Mouse (Mus musculus): ENCODE data around the gene Nedd9. TPM values are rescaled to one million over a fixed set of nuclear protein-coding genes. Genes with fewer than 3 reads are reported as not detected.

Gene Nedd9
- polyA plus RNA-seq, 1 experiment from 2014 or later, result 4.0 TPM

DNA sequence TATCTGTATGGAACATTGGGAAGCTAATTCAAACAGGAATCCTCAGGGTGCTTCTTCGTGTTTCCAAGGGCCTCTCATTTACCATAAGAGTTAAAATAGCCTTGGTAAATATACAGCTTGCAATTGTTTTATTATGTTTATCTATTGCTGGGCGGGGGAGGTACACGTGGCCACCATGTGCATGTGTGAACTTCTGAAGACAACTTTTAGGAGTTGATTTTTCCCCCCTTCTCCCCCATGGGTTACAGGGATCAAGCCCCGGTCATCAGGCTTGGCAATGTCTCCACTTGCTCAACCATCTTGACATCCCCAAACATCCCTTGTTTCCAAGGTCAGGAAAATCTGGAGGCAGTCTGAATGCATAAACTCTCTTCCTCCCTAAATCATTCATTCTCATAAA, 25.1 kb upstream of the Nedd9 start:
- no peak overlapping the region for H3K4me2 ChIP-seq
- WGBS (ENCODE audit: insufficient replicate concordance), result 57% methylated on average over 4 of the region's 4 CpGs
- H3K36me3 ChIP-seq (replicated peaks), result no peaks in the 10 kb centered on the region
- H3K4me3 ChIP-seq (replicated peaks), result no peak overlapping the region
- H3K4me1 ChIP-seq (replicated peaks), result no peaks in the 10 kb centered on the region
- no peaks in the 10 kb centered on the region for H3K9me3 ChIP-seq (replicated peaks)
- no peak overlapping the region for H3K27ac ChIP-seq (replicated peaks)
- no peak overlapping the region for H3K9ac ChIP-seq
- no peak for ATAC-seq (ENCODE audit: insufficient read depth)
- H3K27me3 ChIP-seq, result no peaks in the 10 kb centered on the region

DNA sequence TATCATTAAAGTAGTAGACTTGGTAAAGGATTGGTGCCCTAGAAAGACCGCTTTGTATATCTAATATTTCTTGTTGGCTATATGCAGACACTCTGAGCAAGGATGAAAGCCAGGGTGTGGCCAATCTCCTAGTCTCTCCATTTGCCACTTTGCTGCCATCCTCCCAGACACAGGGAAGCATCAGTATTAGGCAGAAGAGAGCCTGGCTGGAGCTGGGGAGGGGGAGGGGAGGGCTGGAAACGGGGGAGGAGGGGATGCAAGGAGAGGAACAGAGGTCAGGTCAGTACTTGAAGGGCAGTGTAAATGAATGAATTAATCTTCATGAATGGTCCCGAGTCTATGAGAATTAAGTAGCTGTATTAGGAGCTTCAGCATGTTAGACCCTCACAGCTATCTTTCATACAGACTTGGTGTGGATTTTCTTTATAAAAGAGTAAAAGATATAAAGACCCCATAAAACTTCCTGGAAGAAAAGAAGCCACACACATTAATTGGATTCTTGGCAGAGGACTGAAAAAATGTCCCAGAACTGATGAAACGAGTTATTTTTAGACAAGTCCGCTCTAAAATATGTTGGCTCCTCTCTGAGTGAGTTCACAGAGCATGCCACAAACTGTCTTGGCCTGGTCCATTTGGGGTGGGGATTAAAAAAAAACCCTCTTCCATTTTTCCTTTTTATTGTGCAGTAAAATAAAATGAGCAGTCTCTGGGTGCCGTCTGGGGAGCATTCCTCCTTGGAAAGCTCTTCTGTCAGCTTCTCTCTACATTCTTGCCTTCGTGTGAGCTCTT, 23.7 kb upstream of the Nedd9 start:
- no peak overlapping the region for H3K4me3 ChIP-seq (replicated peaks)
- H3K9me3 ChIP-seq (replicated peaks), result no peaks in the 10 kb centered on the region
- no peaks in the 10 kb centered on the region for H3K36me3 ChIP-seq (replicated peaks)
- no peak for ATAC-seq (ENCODE audit: insufficient read depth)
- H3K27ac ChIP-seq (replicated peaks), result no peak overlapping the region
- H3K9ac ChIP-seq, result no peak overlapping the region
- no peaks in the 10 kb centered on the region for H3K4me1 ChIP-seq (replicated peaks)
- H3K27me3 ChIP-seq, result no peaks in the 10 kb centered on the region
- H3K4me2 ChIP-seq, result no peak overlapping the region
- 56% methylated on average over 7 of the region's 7 CpGs for WGBS (ENCODE audit: insufficient replicate concordance)

DNA sequence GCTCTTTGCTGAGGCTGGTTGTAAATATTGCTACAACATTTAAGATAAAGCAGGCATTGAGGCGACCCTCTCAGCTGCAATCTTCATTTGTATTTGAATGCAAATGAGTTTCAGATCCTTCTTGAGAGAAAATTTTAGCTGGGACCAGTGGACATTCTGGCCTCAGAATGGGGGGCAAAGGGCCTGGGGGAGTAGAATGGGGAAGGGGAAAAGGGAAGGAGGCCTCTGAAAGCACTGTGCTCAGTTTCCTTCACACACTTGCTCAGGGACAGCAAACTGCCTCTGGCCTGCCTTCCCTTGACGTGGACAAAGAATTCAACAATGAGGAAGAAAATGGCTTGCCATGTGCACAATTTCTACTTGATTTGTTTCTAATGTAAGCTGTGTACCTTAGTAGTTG, 18.4 kb upstream of the Nedd9 start:
- ATAC-seq (ENCODE audit: insufficient read depth), result no peak
- Histone ChIP-seq H3K9ac (no peak overlapping the region), H3K4me3 (replicated peaks) (no peak overlapping the region), H3K4me1 (replicated peaks) (peaks cover 5% of the 10 kb centered on the region; the same call in 1 of the 2 replicates), H3K27ac (replicated peaks) (no peak overlapping the region), H3K36me3 (replicated peaks) (no peaks in the 10 kb centered on the region), H3K27me3 (no peaks in the 10 kb centered on the region), H3K4me2 (no peak overlapping the region), H3K9me3 (replicated peaks) (no peaks in the 10 kb centered on the region)
- WGBS (ENCODE audit: insufficient replicate concordance), result 37% methylated on average over 2 of the region's 2 CpGs

DNA sequence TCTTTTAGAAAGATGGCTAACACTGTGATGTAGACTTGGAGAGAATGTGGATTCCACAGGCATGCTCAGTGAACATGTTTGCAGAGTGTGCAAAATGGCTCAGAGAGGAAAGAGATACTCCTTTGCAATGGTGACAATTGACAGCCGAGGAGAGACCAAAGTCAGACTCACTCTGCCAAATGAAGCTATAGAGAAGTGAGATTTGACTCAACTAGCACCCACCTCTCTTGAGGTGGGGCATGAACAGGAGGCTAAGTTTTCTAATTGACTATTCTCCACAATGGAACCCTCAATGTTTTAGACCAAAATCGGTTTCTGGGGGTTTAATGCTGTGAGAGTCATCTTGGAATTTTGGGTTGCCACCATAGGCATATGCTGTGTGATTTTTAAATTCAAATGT, 17.8 kb upstream of the Nedd9 start:
- H3K27me3 ChIP-seq, result no peaks in the 10 kb centered on the region
- H3K9ac ChIP-seq, result no peak overlapping the region
- no peak overlapping the region for H3K27ac ChIP-seq (replicated peaks)
- no peak for ATAC-seq (ENCODE audit: insufficient read depth)
- H3K4me1 ChIP-seq (replicated peaks), result peaks cover 5% of the 10 kb centered on the region; the same call in 1 of the 2 replicates
- H3K36me3 ChIP-seq (replicated peaks), result no peaks in the 10 kb centered on the region
- no peaks in the 10 kb centered on the region for H3K9me3 ChIP-seq (replicated peaks)
- 45% methylated on average over 2 of the region's 2 CpGs for WGBS (ENCODE audit: insufficient replicate concordance)
- no peak overlapping the region for H3K4me3 ChIP-seq (replicated peaks)
- no peak overlapping the region for H3K4me2 ChIP-seq

DNA sequence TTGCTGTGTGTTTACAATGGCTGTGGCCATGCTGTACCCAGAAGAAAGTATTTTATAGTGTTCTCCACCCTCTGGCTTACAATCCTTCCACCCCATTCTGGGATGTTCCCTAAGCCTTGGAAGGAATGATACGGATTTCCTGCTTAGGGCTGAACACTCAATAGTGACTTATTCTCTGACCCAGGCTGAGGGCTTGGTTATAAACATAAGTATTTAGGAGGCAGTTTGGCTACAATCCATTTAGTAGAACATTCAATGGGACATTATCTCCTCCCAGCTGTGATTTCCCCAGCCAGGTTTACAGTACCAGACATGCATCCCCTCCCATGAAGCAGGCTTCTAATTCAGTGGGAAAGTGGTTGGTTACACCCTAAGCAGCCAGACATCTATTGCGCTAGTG, 17.3 kb upstream of the Nedd9 start:
- WGBS (ENCODE audit: insufficient replicate concordance), result 60% methylated on average over 2 of the region's 2 CpGs
- H3K4me1 ChIP-seq (replicated peaks), result peaks cover 5% of the 10 kb centered on the region; the same call in 1 of the 2 replicates
- H3K4me3 ChIP-seq (replicated peaks), result no peak overlapping the region
- H3K9me3 ChIP-seq (replicated peaks), result no peaks in the 10 kb centered on the region
- no peak for ATAC-seq (ENCODE audit: insufficient read depth)
- no peaks in the 10 kb centered on the region for H3K27me3 ChIP-seq
- H3K36me3 ChIP-seq (replicated peaks), result no peaks in the 10 kb centered on the region
- H3K9ac ChIP-seq, result no peak overlapping the region
- H3K4me2 ChIP-seq, result no peak overlapping the region
- H3K27ac ChIP-seq (replicated peaks), result no peak overlapping the region

DNA sequence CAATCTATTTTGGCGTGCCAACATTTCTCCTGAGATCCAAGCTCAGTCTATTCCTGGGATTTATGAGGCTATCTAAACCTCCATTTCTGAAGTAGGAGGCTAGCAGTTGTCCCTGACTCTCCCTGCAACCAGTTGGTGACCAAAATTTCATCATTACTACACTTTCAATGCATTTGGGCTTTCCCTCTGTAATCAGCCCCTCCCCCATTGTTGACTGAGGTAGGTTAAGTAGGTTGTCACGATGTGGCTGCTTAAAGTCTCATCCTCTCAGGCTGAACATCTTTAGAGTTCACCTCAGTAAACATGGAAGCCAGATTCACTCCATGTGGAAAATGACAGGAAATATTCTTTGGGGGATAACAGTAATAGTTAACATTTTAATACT, 15.7 kb upstream of the Nedd9 start:
- H3K4me2 ChIP-seq, result no peak overlapping the region
- no peak overlapping the region for H3K27ac ChIP-seq (replicated peaks)
- H3K9me3 ChIP-seq (replicated peaks), result no peaks in the 10 kb centered on the region
- no peaks in the 10 kb centered on the region for H3K36me3 ChIP-seq (replicated peaks)
- ATAC-seq (ENCODE audit: insufficient read depth), result no peak
- H3K9ac ChIP-seq, result no peak overlapping the region
- H3K27me3 ChIP-seq, result no peaks in the 10 kb centered on the region
- peaks cover 5% of the 10 kb centered on the region; the same call in 1 of the 2 replicates for H3K4me1 ChIP-seq (replicated peaks)
- no peak overlapping the region for H3K4me3 ChIP-seq (replicated peaks)
- 30% methylated on average over 2 of the region's 2 CpGs for WGBS (ENCODE audit: insufficient replicate concordance)

DNA sequence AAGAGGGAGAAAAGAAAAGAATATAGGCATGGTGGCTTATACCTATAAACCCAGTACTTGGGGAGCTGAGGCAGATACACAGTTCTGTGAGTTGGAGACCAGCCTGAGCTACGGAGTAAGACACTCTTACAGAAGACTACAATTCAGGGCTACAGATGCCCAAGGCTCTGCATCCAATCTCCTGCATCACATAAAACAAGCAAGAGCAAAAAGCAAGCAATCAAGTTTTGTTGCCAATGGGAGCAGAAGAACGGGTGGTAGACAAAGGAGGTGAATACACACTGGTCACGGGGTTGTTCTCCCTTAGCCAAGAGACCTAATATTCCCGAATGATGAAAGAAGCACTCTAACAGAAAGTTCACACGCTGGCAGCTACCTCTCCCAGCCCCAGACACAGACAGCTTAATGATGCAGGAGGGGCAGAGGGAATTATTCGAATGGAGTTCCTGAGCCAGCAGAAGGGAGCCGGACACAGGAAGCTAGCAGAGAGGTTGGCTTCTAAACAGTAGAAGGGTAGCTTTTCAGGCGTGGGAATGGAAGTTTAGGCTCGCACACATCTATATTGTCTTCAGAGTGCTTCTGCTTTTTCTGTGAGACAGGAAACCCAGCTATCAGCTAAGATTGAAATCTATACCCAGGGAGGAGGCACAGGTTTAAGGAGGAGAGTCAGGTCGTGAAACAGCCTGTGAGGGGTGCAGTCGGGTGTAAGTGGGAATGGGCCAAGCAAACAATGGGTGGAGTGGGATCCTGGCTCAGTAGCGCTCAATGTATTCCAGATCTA, 15.2 kb upstream of the Nedd9 start:
- no peaks in the 10 kb centered on the region for H3K36me3 ChIP-seq (replicated peaks)
- H3K4me1 ChIP-seq (replicated peaks), result peaks cover 5% of the 10 kb centered on the region; the same call in 1 of the 2 replicates
- H3K4me3 ChIP-seq (replicated peaks), result no peak overlapping the region
- H3K4me2 ChIP-seq, result no peak overlapping the region
- ATAC-seq (ENCODE audit: insufficient read depth), result no peak
- no peaks in the 10 kb centered on the region for H3K27me3 ChIP-seq
- no peak overlapping the region for H3K9ac ChIP-seq
- no peak overlapping the region for H3K27ac ChIP-seq (replicated peaks)
- H3K9me3 ChIP-seq (replicated peaks), result no peaks in the 10 kb centered on the region
- 17% methylated on average over 12 of the region's 12 CpGs for WGBS (ENCODE audit: insufficient replicate concordance)

DNA sequence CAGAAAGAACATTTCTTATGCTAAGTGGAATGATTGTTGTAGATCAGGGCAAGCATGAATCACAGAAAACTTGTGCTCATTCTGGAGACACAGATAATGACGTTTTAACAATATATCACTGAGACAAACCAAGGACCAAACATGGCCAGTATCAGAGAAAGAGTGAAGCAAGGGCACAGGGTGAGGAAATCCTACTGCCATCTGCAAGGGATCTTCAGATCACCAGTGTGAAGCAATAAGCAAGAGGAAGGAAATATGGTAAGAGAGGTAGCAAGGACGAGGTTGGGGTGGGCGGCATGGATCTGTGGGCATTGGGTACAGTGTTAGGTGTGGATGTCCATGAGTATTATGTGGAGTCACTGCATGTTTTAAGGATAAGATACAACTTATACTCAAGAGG, 13.6 kb upstream of the Nedd9 start:
- 27% methylated on average over 3 of the region's 3 CpGs for WGBS (ENCODE audit: insufficient replicate concordance)
- no peak overlapping the region for H3K4me3 ChIP-seq (replicated peaks)
- H3K36me3 ChIP-seq (replicated peaks), result no peaks in the 10 kb centered on the region
- H3K4me1 ChIP-seq (replicated peaks), result peaks cover 5% of the 10 kb centered on the region; the same call in 1 of the 2 replicates
- no peaks in the 10 kb centered on the region for H3K9me3 ChIP-seq (replicated peaks)
- no peak for ATAC-seq (ENCODE audit: insufficient read depth)
- H3K27me3 ChIP-seq, result no peaks in the 10 kb centered on the region
- no peak overlapping the region for H3K27ac ChIP-seq (replicated peaks)
- no peak overlapping the region for H3K4me2 ChIP-seq
- H3K9ac ChIP-seq, result no peak overlapping the region

DNA sequence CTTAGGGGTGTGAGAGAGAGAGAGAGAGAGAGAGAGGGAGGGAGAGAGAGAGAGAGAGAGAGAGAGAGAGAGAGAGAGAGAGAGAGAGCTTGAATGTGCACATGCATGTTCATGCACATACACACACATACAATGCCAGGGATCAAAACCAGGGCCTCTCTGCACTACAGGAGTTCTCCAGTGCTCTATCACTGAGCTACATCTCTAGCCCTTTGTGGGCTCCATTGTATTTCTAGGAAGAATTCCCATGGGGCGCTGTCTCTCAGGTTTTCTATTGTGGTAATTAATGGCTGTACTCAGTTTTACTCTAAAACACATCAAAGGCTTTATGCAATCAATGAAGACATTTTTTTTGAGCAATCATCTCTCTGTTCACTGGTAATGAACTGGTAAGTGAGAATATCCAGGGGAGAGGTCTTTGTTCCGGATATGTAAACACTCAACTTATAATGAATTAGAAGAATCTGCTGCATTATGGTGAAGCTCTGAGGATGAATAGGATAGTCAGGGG, 11.5 kb upstream of the Nedd9 start:
- whole genome bisulfite sequencing (ENCODE audit: insufficient replicate concordance), result 56% methylated on average over 2 of the region's 2 CpGs
- ATAC-seq (ENCODE audit: insufficient read depth), result no peak

DNA sequence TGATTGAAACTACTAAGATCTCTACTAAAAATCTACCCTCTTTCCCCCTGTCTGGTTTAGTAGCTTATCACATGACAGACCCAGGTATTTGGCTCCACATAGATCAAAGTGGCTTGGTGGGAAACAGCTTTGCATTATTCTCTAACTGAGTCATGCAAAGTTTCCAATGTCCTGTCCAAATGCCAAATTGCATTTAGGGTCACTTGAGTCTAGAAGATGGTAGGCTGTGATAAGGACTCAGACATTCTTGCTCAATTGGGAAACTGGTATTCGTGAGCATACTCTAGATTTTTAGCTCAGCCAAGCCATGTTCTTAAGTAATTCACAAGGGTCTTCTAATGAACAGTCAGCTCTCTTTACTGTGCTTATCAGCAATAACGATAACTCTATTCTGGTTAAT, 7.5 kb upstream of the Nedd9 start:
- WGBS (ENCODE audit: insufficient replicate concordance), result 56% methylated on average over 2 of the region's 2 CpGs
- no peaks in the 10 kb centered on the region for H3K36me3 ChIP-seq (replicated peaks)

More for the DNA sequence above, 11.5 kb upstream of the Nedd9 start:
- Histone ChIP-seq H3K27ac (replicated peaks) (no peak overlapping the region), H3K9me3 (replicated peaks) (no peaks in the 10 kb centered on the region), H3K4me2 (no peak overlapping the region), H3K4me1 (replicated peaks) (peaks cover 5% of the 10 kb centered on the region; the same call in 1 of the 2 replicates), H3K27me3 (no peaks in the 10 kb centered on the region), H3K4me3 (replicated peaks) (no peak overlapping the region), H3K9ac (no peak overlapping the region), H3K36me3 (replicated peaks) (no peaks in the 10 kb centered on the region)

DNA sequence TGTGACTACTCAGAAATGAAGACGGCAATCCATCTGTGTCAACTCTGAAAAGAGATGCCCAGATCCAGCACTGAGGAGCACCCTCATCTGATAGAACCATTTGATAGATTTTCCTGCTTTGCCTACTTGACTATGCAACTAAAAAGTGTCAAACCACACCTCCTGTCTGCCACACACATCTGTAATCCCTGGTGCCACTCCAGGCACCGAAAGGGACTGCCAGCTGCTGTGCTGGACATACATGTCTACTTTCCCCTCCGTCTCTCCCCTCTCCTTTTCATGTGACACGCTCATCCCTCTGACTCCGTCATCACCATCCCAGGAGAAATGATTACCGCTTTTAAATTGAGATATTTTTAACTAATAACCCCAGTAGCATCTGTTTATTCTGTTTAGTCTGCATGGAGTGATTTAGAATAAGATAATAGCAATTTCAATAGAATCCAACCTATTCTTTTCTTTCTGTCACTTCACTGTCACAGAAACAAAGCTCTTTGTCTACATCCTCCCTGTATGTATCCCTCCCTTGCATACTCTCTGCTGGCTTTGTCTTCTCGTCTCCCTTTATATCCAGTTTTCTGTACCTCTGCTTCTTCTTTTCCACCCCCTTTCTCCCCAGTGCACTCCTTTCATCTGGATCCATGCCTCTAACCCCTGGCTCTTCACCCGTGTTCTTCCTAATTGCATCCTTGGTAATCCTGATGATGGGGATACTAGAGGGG, 5.0 kb upstream of the Nedd9 start:
- no peaks in the 10 kb centered on the region for H3K27me3 ChIP-seq
- ATAC-seq (ENCODE audit: insufficient read depth), result no peak
- no peaks in the 10 kb centered on the region for H3K4me1 ChIP-seq (replicated peaks)
- no peak overlapping the region for H3K4me3 ChIP-seq (replicated peaks)
- H3K9ac ChIP-seq, result no peak overlapping the region
- WGBS (ENCODE audit: insufficient replicate concordance), result 65% methylated on average over 8 of the region's 8 CpGs
- H3K27ac ChIP-seq (replicated peaks), result no peak overlapping the region
- no peaks in the 10 kb centered on the region for H3K9me3 ChIP-seq (replicated peaks)
- no peaks in the 10 kb centered on the region for H3K36me3 ChIP-seq (replicated peaks)
- no peak overlapping the region for H3K4me2 ChIP-seq

More for the DNA sequence above, 7.5 kb upstream of the Nedd9 start:
- no peaks in the 10 kb centered on the region for H3K4me1 ChIP-seq (replicated peaks)
- no peaks in the 10 kb centered on the region for H3K27me3 ChIP-seq
- ATAC-seq (ENCODE audit: insufficient read depth), result no peak
- H3K4me2 ChIP-seq, result no peak overlapping the region
- H3K9ac ChIP-seq, result no peak overlapping the region
- no peak overlapping the region for H3K4me3 ChIP-seq (replicated peaks)
- no peaks in the 10 kb centered on the region for H3K9me3 ChIP-seq (replicated peaks)
- no peak overlapping the region for H3K27ac ChIP-seq (replicated peaks)
